Mouse (Mus musculus): ENCODE results near the gene Gm37240.

The Gm37240 gene

DNA sequence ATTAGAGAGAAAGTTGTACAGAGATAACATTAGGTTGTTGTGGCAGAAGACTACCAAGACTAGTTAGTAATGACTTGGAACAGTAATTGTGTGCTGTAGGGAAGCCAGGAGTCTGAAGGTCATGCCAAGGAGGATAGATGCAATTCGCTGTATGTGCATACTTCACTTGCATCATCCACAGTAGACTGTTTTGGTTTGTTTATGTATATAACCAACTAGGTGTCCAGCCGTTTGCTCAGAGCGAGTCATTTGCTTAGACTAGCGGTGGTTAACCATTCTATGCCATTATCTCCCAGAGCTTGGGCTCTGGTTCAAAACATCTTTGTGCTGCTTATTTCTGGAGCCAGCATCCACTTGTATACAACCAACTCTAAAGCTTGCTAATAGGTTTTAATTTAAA, 937.9 kb downstream of the Gm37240 start:
- no peak for DNase-seq (ENCODE audit: low spot score)

DNA sequence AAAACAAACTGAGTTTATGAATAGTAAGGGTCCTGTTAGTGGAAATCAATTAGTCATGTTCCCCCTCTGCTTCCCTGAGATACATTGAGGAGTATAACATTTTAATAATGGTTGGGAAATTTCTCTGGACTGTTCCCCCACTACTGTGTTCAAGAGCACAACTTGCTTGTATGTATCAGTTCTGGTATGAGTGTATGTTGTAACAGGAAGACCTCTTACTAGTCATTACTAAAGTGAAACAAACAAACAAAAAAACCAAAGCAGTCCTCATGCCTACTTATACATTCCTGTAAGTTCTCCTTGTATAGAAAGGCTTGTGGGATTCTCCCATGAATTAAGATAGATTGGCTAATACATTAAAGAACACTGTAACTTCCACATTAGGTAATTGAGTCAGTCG, 940.9 kb downstream of the Gm37240 start:
- no peak for DNase-seq (ENCODE audit: low spot score)

DNA sequence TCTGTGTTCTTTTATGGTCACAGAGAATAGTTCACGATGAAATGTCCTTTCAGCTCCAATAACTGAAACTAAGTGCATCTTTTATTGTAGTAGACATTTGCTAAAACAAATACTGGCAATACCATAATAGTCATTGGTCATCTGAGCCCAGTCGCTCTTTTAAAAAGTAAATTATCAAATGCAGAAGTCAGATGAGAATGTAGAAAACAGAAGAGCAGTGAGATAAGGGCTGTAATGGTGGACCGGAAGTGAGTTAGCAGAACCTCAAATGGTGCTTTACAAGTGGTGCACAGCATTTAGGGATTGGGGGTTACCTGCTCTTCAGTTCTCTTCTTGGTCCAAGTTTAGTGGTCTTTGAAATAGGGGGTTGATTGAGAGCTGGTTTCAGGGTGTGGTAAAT, 942.4 kb downstream of the Gm37240 start:
- DNase-seq (ENCODE audit: low spot score): no peak

DNA sequence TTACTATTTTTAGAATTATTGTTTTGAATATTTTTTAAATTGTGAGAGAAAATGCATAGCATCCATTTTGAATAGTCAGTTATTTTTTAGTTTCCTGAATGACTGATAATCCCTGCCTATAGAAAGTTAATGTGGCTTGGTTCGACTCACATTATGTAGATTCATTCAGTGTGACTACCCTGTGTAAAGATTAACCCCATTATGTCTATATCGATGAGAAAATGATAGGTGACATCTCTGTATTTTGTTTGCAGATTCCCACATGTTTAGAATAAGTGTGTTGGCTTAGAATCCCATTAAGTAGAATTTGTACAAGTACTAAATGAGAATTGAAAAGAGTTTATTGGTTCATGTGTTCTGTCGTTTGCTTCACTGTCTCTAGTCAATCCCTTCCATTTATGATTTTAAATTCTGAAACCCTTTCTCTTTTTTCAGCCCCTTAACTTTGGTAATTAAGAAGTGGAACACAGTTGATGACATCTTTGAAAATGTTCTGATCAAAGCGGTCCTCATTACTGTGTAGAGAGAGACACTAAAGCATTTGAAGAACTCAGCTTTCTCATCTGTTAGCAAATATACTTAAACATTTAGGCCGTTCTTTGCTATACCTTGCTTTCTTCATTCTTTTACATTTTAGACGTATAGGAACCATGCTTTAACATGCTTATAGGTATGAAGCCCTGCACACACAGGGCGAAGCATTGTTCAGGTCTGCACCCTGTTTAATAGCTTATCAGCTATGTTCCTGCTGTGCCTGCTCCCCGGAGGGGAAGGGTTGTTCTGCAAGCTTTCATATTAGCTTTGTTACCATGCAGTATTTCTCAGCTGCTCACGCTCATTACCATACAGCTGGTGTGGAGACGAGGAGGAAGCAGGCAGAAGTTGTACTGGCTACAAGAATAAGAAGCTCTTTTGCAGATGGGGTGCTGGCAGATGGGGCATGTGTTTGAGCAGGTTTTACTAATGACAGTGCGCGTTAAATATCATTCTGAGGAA, 949.7 kb downstream of the Gm37240 start:
- no peak for DNase-seq (ENCODE audit: low spot score)

DNA sequence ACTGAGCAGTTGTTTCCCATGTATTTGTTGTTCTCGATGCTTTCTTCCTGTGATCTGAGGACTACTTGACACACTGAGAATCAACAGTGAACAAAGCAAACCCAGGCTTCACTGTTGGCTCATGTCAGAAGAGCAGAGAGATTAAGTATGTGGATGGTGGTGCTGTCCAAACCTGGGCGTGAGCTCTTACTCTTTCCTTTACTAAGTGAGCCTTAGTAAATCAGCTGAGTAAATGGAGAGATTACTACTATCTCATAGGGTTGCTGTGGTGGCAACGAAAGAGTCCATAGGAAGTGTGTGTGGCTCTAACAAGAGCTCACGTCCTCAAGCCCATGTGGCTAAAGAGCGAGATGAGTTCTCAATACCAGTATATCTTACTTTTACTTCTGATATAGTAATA, 950.4 kb downstream of the Gm37240 start:
- no peak for DNase-seq (ENCODE audit: low spot score)

DNA sequence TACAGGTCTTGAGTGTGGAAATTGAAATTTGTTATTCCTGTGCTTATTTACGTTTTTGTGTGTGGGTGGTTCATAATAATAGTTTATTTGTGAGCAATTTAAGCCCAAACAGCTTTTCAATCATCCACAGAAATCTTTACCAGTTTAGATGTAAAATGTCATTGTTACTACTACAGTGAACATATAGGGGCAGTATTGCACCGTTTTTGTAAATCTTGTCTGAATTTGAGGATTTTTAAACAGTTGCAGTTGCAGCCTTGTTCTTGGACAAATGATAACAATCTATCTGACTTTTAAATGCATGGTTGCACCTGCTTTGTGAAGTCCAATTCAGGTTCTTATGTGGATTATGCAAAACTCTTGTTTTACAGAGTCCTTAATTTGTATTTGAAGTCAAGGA, 951.1 kb downstream of the Gm37240 start:
- DNase-seq (ENCODE audit: low spot score): no peak

DNA sequence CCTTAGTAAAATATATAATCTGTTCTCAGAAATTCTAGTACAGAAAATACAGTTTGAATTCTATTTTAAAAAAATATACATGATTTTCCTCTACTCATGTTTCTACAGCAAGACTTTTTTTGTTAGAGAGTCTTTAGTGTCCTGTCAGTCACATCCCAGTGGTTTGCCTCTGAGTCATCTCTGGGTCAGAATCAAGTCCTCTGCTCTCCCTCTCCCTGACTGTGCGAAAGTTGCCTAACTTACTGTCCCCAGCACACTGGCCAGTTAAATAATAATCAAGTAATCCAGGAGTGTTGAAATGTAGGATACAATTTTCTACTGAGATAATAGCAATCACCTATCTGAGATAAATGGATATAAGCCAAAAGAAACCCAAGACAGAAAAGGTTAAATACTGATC, 951.6 kb downstream of the Gm37240 start:
- DNase-seq (ENCODE audit: low spot score): no peak

DNA sequence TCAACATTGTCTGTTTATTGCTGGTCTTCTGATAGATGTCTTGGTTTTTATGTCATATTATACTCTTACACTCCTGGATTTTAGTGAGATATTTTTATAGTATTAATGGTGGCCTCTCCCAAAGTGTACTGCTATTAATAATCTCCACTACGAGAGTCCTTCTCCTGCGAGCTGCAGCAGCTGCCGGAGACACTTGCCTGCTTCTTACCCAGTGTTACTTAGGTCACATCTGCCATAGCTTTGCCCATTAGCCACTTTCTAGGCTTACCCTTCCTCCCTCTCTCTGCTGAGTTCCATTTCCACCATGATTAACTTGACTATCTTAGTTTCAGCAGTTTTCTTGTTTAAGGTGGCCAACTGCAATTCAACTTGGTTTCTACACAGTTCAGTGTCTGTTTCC, 956.6 kb downstream of the Gm37240 start:
- DNase-seq (ENCODE audit: low spot score): no peak

DNA sequence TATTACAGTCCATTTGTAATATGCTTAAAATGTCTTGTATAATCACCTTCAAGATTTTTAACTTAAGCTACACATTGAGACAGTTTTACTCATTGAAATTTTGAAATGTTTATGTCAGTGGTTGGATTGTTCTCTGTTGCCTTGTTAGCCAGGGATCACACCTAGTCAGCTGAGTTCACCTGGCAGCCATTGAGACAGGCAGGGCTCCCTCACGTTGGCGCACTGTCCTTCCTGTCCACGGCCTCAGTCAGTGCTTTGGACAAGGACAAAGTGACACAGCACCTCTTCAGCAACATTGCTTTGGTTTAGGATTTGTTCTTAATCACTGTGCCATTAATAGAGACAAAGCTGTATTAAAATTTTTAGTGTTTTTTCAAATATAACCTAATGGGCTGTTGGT, 958.1 kb downstream of the Gm37240 start:
- no peak for DNase-seq (ENCODE audit: low spot score)

DNA sequence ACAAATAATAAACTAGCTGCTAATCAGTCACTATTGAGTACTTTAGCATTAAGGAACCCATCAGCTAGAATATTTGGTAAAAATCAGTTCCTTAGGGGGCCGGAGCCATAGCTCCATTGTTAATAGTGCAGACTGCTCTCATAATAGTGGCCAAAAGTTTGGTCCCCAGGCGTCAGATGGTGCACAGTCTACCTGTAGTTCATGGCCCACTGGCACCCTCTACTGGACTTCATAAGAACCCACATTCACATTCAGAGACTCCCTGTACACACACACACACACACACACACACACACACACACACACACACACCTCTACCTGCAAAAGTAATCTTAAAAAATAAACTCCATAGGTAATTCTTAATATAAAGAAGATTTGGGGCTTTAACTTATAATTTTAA, 959.4 kb downstream of the Gm37240 start:
- DNase-seq (ENCODE audit: low spot score): no peak

DNA sequence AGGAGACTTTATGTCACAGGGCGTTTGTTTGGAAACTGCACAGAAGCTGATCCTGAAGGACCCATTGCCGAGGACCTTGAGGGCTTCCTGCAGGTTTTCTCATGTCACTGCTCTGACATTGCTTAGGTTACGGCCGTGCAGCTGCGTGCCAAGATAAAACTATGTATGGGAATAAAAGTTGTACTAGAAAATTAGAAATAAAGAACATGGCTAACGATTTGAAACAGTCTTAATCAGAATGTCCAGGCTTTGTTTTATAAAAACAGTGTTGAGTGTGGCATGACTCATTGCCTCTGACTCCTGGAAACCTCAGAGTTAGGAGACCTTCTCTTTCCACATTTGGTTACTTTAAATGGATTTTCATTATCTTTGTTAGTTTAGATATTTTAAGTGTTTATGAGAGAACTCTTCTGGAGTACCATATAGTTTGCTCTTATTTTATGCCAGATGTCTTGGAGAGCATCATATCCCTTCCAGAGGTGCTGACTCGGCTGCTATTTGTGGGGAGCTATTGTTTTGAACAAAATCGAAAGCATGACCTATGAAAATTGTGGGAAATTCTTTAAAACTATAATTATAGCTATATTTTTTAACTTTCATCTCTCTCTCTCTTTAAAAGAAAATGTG, 960.0 kb downstream of the Gm37240 start:
- no peak for DNase-seq (ENCODE audit: low spot score)

DNA sequence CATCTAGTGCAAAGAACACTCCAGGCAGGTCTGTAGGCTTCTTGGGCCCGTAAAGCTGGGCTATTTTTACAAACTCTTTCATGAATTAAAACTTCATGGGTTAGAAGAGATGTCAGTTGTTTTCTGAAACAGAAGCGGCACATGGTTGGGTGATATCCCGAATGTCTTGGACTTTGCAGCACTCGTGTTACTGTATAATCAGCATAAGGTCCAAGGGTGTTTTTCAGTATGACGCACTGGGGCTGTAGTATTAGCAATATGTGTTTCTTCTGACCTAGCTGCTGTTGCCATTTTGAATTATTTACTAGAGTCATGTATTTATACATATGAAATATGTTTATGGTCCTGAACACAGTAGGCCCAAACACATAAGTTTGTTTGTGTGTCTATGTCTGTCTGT, 961.2 kb downstream of the Gm37240 start:
- DNase-seq (ENCODE audit: low spot score): no peak

DNA sequence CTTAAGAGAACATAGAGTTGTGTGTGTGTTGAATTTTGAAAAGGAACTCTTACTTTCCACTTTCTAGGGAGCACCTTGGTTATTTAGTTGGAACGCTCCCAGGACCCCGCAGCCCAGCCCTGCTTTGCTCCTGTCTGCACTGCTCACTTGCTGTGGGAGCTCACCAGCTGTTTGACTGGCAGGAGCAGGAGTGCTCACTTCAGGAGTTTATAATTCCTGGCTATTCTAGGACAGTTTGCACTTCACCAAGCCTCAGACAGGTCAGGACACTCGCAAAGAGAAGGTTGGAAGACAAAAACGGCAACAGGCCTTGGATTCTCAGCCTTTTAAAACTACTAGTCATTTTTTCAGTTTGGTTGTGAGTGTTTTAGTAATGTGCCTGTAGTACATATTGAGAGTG, 962.1 kb downstream of the Gm37240 start:
- DNase-seq (ENCODE audit: low spot score): no peak

DNA sequence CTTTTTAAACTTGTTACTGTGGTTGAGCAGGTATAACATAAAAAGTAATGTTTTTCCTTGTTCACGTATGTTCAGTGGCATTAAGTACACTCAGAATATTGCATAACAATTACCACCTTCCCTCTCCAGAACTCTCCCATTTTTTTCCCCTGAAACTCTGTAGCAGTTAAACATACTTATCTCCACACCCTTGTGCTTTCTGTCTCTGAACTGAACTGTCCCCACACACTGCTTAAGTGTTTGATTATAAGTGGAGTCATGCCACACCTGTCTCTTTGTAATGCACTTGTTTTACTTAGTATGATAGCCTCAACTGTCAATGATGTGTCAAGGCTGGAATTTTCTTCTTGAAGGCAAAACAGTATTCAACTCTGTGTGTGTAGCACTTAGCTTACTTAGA, 963.6 kb downstream of the Gm37240 start:
- DNase-seq (ENCODE audit: low spot score): no peak

DNA sequence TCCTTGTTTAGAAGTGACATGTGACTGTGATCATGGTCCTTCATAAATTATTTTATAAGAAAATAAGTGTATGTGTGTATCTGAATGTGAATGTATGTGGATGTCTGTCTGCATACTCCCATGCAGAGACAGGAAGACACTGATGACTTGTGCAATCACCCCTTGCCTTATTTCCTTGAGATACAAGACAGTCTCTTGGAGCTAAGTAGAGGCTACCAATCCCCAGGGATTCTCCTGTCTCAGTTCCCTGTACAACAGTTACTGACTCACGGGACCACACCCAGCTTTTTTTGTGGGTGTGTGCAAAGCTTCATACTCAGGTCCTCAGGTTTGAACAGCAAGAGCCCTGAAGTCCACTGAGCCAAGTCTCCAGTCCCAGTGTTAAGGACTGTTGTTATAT, 964.1 kb downstream of the Gm37240 start:
- no peak for DNase-seq (ENCODE audit: low spot score)

DNA sequence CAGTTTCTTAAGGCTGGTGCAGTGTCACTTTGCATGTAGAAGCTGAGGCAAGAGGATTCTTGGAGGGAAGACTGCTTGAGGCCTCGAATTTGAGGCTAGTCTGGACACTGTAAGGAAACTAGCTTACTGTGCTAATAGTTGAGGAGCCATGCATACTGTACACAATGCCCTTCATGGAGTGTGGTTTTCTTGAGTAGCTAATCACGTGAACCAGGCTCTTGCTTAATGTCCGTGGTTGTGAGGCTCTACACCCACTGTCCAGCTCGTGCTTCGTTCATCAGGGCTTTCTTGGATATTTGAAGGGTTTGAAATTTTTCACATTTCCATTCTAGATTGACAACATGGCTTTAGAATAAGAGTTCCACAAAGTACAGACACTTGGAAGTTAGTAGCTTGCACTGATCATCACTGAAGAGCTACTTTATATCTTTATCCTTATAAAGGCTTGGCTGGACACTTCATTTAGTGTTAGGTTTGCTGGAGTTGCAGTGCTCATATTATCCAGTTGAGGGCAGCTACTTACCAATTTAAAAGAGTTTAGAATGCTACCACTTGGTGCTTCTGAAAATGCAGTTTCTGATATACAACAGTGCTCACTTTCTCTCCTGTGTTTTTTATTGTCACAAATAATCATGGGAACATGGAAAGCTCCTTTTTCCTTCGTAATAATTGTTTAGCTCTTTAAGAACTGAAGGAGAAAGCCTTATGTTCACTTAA, 965.5 kb downstream of the Gm37240 start:
- no peak for DNase-seq (ENCODE audit: low spot score)

DNA sequence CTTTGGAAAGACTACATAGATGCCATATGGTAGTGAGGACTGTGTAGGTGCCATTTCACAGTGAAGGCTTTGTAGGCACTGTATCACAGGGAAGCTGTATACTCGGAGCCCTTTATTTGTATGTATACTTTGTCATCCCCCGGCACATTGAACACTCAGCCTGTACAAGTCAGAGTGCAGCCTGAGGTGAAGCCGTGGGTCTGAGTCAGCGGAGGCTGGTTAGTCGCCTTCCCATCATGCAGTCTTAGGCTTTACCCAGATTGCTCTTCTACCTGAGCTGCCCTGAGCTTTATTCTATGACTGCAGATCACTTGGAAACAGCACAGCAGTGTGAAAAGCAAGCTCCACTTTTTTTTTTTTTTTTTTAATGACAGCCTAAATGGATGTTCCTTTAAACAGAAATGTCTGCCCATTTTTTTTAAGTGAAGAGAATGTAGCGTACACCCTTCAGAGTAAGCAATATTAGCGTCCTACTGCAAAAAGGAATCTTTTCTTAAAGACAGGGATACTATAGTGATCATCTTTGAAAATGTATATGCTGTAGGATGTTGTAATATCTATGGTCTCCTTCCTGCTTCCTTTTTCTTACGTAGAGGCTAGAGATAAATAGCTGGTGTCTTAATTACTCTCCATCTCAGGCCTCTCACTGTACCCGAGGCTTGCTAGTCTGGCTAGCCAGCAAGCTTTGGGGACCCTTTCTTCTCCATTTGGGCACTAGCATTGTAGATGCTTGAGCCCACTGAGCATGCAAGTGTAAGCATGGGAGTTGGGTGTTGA, 969.2 kb downstream of the Gm37240 start:
- DNase-seq (ENCODE audit: low spot score): no peak

DNA sequence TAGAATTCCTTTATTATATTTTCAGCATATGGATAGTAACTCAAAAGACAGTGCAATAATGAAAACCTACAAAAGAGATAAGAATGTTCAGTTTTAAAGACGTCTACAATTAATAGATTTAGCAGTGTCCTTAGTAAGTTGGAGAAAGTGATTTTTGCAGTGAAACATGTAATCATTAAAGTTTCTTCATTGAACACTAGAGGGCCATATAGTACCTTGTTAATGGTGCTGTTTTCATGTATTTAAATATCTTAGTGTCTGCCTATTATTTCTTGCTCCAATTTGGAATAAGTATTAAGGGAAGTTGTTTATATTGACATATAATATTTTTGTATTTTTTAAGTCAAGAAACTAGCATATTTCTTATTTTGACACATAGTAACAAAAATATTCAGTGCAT, 973.0 kb downstream of the Gm37240 start:
- no peak for DNase-seq (ENCODE audit: low spot score)

DNA sequence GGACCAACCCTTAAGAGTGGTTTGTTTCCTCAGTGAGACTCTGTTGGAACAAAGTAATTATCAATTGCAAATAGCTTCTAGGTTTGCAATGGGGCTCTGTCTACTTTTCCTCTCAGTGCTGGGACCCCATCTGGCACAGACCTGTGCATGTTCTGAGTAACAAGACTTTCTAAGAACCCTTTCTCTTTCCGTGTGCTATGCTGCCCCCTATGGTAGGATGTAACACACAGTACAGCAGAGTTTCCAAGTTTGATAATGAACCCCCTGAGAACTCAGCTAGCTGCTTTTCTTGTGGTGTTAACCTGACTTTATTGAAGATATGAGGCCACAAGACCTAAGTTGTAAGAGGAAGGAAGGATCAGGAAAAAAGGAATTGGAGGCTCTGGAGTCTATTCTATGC, 980.8 kb downstream of the Gm37240 start:
- DNase-seq (ENCODE audit: low spot score): no peak

DNA sequence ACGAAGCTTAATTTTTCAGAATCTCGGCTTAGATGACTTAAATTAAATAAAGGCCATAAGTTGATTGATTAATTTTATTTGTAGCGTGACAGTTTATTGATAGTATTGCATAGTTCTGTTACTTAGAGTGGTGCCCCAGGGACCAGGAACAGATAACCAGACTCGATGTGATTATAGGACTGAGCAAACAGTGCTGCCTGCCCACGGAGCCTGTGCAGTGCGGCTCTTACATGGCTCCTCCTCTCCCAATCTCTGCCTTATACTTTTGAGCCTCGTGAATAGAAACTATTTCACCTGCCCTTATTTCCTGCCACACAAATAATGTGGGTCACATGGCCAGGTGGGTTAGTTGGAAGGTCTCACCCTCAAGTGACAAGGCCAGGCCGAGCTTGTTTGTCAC, 989.4 kb downstream of the Gm37240 start:
- no peak for DNase-seq (ENCODE audit: low spot score)

DNA sequence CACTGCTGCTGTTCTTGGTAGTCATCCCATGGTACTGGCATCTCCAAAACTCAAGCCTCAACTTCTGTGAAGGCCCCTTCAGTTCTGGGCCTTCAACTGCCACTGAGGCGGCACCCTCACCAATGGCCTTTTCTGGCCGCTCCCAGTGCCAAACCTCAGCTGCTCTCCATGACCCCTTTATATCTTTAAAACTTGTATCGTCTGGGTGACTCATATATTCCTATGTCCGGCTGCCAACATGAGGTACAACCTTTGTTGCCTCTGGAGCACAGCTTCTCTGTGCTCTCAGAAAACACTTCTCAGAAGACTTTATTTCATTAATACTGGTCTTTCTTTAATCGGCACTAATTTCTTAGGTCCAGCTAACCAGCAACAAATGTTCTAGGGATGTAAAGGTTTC, 996.3 kb downstream of the Gm37240 start:
- DNase-seq (ENCODE audit: low spot score): no peak

DNA sequence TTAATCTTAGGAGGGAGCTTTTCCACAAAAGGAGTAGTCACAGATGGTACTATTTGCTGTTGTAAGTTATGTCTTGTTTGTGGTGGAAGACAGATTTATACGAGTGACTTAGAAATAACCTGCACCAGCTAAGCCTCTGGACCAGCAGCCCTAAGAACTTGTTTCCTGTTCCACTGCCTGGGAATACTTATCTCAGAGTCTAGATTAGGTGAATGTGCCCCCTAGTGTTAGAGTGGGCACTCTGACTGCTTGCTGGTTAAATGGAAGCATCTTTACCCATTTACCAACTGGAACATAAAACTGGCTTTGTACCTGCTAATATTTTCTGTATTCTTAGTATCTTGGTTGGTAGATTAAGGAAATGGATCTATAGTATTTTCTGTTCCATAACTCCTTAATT, 997.7 kb downstream of the Gm37240 start:
- DNase-seq (ENCODE audit: low spot score): no peak

Data from testis, postnatal 10 days (tissue).